Mouse (Mus musculus) megakaryocyte, embryonic 14.5 days (primary cell): ENCODE measurements at regions not wholly inside any gene's neighbourhood (a gene's known extent, or its start where the extent isn't known, plus 50 kb on each side); places are given as distances from the start of the nearest gene placed in this dataset.

Experiments
- FLI1 ChIP-seq: IDR thresholded peaks from 2 replicates; pipeline ENCODE4 v1.6.1; 2012; ENCODE audit warnings: low read length, inconsistent platforms, mixed read lengths
- GATA1 ChIP-seq: IDR thresholded peaks from 3 replicates; pipeline ENCODE4 v1.6.1; 2012; ENCODE audit warnings: mixed read lengths, low read length, inconsistent platforms, borderline replicate concordance

GRCm38 (mm10) chr9:46482034-46482858 is 162.5 kb upstream of the 4931429L15Rik start:
- TF ChIP-seq GATA1 (no peak), FLI1 (no peak)
